Mouse (Mus musculus) embryonic facial prominence, embryonic 15.5 days (tissue): Measurements from ENCODE around the gene F830045P16Rik. TPM values are rescaled to one million over a fixed set of nuclear protein-coding genes. Genes with fewer than 3 reads are reported as not detected.

ENCODE experiments used
- ATAC-seq: fragments of 200-750 bp; cut with Nextera tagmentation; 2 replicates; pipeline ENCODE4 v1.8.0; 2017; ENCODE audit warnings: low read depth, moderate TSS enrichment; ENCODE audit not compliant: insufficient number of reproducible peaks, low FRiP score, low TSS enrichment
- H3K27ac ChIP-seq: fragments of 300-500 bp; sonication (generic); replicated peaks from 2 replicates; pipeline ENCODE4 v1.5.1; 2015; ENCODE audit warnings: mild to moderate bottlenecking, inconsistent platforms
- H3K27me3 ChIP-seq: fragments of 300-500 bp; sonication (generic); 2 replicates; pipeline ENCODE4 v1.6.1; 2015; ENCODE audit warnings: inconsistent platforms
- H3K36me3 ChIP-seq: fragments of 300-500 bp; sonication (generic); 2 replicates; pipeline ENCODE4 v1.6.1; 2015; ENCODE audit warnings: mild to moderate bottlenecking, inconsistent platforms
- H3K4me1 ChIP-seq: fragments of 300-500 bp; sonication (generic); 2 replicates; pipeline ENCODE4 v1.6.1; 2015; ENCODE audit warnings: inconsistent platforms
- H3K4me2 ChIP-seq: fragments of 300-500 bp; sonication (generic); replicated peaks from 2 replicates; pipeline ENCODE4 v1.6.1; 2015; ENCODE audit warnings: mild to moderate bottlenecking, inconsistent platforms
- H3K4me3 ChIP-seq: fragments of 300-500 bp; sonication (generic); replicated peaks from 2 replicates; pipeline ENCODE4 v1.5.1; 2015; ENCODE audit warnings: mild to moderate bottlenecking, inconsistent platforms
- H3K9ac ChIP-seq: fragments of 300-500 bp; sonication (generic); 2 replicates; pipeline ENCODE4 v1.6.1; 2015; ENCODE audit warnings: inconsistent platforms
- H3K9me3 ChIP-seq: fragments of 300-500 bp; sonication (generic); replicated peaks from 2 replicates; pipeline ENCODE4 v1.6.1; 2016; ENCODE audit warnings: inconsistent platforms
- WGBS: fragments of 180-500 bp; shearing (Covaris S2); methylation state at CpG from one replicate; pipeline ENCODE4 v1.1.7; 2015; 5-methylcytosine and 5-hydroxymethylcytosine counted together
- polyA plus RNA-seq: library from polyadenylated mRNA; unstranded; fragments of >200 nt; fragmentation: Nextera tagmentation; extraction: Ambion mirVana; gene quantifications from 2 replicates; pipeline ENCODE4 v1.2.1, GENCODE M21; 2015

F830045P16Rik gene
- 0.19 and 0.22 TPM in 2 replicates for polyA plus RNA-seq

GRCm38 (mm10) chr2:129536377-129536776 lies at the start of gene F830045P16Rik:
Gene F830045P16Rik, minus strand, starts transcription at chr2:129536602.
- Histone ChIP-seq H3K4me1 (no peaks in the 10 kb centered on the region), H3K9me3 (no peaks in the 10 kb centered on the region), H3K27me3 (no peaks in the 10 kb centered on the region), H3K36me3 (no peaks in the 10 kb centered on the region), H3K4me3 (no peak within 1 kb of the TSS), H3K4me2 (no peak within 1 kb of the TSS), H3K9ac (no peak within 1 kb of the TSS), H3K27ac (no peak within 1 kb of the TSS)
- no peak for ATAC-seq
- 55% methylated on average over 2 of the region's 2 CpGs for WGBS

GRCm38 (mm10) chr2:129585904-129586514 lies 49.6 kb upstream of the F830045P16Rik start:
- H3K4me3 ChIP-seq: no peak overlapping the region
- 0 out of 2 replicates have a peak, but pooled peaks cover 4% of the 10 kb centered on the region for H3K4me1 ChIP-seq
- 0 out of 2 replicates have a peak, but pooled peaks cover 4% of the 10 kb centered on the region for H3K27me3 ChIP-seq
- H3K27ac ChIP-seq: no peak overlapping the region
- no peak for ATAC-seq
- no peak overlapping the region for H3K4me2 ChIP-seq
- H3K9ac ChIP-seq: no peak overlapping the region
- H3K9me3 ChIP-seq: no peaks in the 10 kb centered on the region
- 78% methylated on average over 11 of the region's 11 CpGs for WGBS
- no peaks in the 10 kb centered on the region for H3K36me3 ChIP-seq

DNA sequence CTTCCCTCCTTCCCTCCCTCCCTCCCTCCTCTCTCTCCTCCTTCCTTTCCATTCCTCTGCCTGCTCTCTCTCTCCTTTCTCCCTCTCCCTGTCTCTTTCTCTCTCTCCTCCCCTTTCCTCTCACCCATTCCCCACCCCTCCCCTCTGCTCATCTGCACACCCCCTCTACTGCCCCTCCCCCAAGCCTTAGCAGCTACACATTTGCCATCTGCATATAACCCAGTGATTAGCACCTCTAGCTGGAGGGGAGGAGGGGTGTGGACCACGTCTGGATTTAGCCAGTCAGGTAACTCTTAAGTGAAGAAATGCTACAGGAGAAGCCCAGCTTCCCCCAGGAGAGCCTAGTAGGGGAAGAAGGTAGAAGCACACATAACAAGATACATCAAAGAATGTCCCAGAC lies 48.5 kb upstream of the F830045P16Rik start:
- ATAC-seq: no peak
- 0 out of 2 replicates have a peak, but pooled peaks cover 4% of the 10 kb centered on the region for H3K4me1 ChIP-seq
- H3K36me3 ChIP-seq: no peaks in the 10 kb centered on the region
- no peak overlapping the region for H3K27ac ChIP-seq
- WGBS: 3% methylated on average over 1 of the region's 1 CpGs
- H3K4me3 ChIP-seq: no peak overlapping the region
- no peaks in the 10 kb centered on the region for H3K9me3 ChIP-seq
- H3K27me3 ChIP-seq: 0 out of 2 replicates have a peak, but pooled peaks cover 4% of the 10 kb centered on the region
- no peak overlapping the region for H3K4me2 ChIP-seq
- no peak overlapping the region for H3K9ac ChIP-seq

GRCm38 (mm10) chr2:129582261-129582660 lies 45.9 kb upstream of the F830045P16Rik start:
- no peak overlapping the region for H3K4me2 ChIP-seq
- no peaks in the 10 kb centered on the region for H3K36me3 ChIP-seq
- H3K27ac ChIP-seq: no peak overlapping the region
- no peaks in the 10 kb centered on the region for H3K4me1 ChIP-seq
- no peak overlapping the region for H3K4me3 ChIP-seq
- no peak for ATAC-seq
- no peak overlapping the region for H3K9ac ChIP-seq
- 91% methylated on average over 4 of the region's 4 CpGs for WGBS
- H3K27me3 ChIP-seq: 0 out of 2 replicates have a peak, but pooled peaks cover 3% of the 10 kb centered on the region
- no peaks in the 10 kb centered on the region for H3K9me3 ChIP-seq

- H3K4me1 ChIP-seq: no peaks in the 10 kb centered on the region
- no peak for ATAC-seq
- no peak overlapping the region for H3K4me3 ChIP-seq
- H3K9me3 ChIP-seq: no peaks in the 10 kb centered on the region
- no peak overlapping the region for H3K9ac ChIP-seq
- WGBS: 58% methylated on average over 3 of the region's 3 CpGs
- H3K27me3 ChIP-seq: no peaks in the 10 kb centered on the region
- no peak overlapping the region for H3K4me2 ChIP-seq
- H3K36me3 ChIP-seq: no peaks in the 10 kb centered on the region
- H3K27ac ChIP-seq: no peak overlapping the region
Observed at GRCm38 (mm10) chr2:129581826-129582225, 45.4 kb upstream of the F830045P16Rik start.

DNA sequence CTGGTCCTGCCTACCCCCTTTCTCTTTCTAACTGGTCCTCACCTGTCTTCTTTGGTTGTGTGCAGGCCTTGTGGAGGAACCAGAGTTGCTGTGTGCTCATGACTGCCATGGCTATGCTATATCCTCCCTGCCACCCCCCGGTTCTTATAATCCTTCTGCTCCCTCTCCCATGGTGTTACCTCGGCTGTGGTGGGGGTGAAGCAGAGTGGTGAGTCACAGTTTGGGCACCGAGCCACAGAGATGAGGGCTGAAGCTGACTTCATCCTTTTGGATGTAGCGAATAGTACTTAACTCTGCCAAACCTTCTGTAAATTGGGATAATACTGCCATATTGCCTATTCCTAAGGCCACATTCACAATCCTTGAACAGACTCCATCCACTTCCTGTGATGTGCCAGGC lies 44.3 kb upstream of the F830045P16Rik start:
- H3K27me3 ChIP-seq: no peaks in the 10 kb centered on the region
- H3K27ac ChIP-seq: no peak overlapping the region
- H3K9ac ChIP-seq: no peak overlapping the region
- 78% methylated on average over 4 of the region's 4 CpGs for WGBS
- H3K9me3 ChIP-seq: no peaks in the 10 kb centered on the region
- H3K4me1 ChIP-seq: no peaks in the 10 kb centered on the region
- H3K36me3 ChIP-seq: no peaks in the 10 kb centered on the region
- no peak for ATAC-seq
- no peak overlapping the region for H3K4me3 ChIP-seq
- no peak overlapping the region for H3K4me2 ChIP-seq

DNA sequence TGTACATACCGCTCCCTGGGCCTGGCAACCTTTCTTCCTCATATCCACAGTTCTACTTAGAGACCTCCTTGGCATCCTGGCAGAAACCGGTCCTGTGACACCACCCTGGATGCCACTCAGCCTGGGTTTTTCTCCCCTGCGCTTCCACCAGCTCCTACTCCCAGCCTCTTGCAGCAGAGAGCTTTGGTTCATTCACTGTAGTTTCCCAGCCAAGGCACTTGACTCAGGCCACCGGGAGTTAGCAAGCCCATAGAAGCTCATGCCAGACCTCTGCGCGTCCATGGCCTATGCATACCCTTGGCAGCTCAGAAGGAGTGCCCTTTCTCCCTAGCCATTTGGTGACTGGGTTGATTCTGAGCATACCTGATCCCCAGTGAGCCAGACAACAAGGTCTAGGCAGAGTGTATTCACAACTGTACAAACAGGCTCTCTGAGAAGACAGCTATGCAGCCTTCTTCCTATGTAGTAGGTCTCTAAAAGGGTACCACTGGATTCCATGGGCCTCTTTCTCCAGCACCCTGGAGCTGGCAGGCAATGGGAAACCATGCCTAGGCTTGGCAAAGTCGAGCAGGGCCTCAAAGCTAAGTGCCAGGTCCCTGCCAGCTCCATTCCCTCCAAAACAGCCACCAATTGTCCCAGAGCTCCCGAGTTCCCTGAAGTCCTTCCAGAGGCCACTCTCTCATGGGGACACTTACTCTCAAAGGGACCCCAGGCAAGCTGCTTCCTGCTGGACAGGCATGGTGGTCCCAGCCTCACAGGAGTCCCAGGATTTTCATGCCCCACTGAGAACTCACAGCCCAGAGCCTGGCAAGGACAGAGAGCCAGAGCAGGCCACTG lies 40.4 kb upstream of the F830045P16Rik start:
- H3K27me3 ChIP-seq: peaks cover 16% of the 10 kb centered on the region
- ATAC-seq: no peak
- H3K4me3 ChIP-seq: no peak overlapping the region
- 89% methylated on average over 8 of the region's 8 CpGs for WGBS
- H3K9me3 ChIP-seq: no peaks in the 10 kb centered on the region
- no peak overlapping the region for H3K27ac ChIP-seq
- peaks cover 11% of the 10 kb centered on the region for H3K4me1 ChIP-seq
- no peak overlapping the region for H3K4me2 ChIP-seq
- no peak overlapping the region for H3K9ac ChIP-seq
- no peaks in the 10 kb centered on the region for H3K36me3 ChIP-seq

DNA sequence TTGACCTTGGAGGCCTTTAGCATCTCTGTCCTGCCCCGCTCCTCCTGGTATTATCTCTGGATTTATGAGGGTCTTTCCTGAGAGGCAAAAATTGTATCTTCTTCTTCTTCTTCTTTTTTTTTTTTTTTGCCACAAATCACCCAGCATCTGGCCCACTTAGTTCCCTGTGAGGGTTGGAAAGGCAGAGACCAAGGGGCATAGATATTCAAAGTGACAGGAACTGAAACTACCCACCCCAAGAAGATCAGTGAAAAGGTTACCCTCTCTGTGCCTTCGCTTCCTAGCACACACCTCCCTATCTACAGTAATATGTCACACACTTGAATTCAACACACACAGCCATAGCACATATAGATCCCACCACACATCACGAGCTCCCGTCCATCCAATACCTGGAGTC lies 38.7 kb upstream of the F830045P16Rik start:
- no peak for ATAC-seq
- H3K27ac ChIP-seq: no peak overlapping the region
- 92% methylated on average over 4 of the region's 4 CpGs for WGBS
- no peaks in the 10 kb centered on the region for H3K36me3 ChIP-seq
- H3K4me2 ChIP-seq: no peak overlapping the region
- H3K9ac ChIP-seq: no peak overlapping the region
- peaks cover 11% of the 10 kb centered on the region for H3K4me1 ChIP-seq
- H3K9me3 ChIP-seq: no peaks in the 10 kb centered on the region
- H3K4me3 ChIP-seq: no peak overlapping the region
- peaks cover 16% of the 10 kb centered on the region for H3K27me3 ChIP-seq

- no peak overlapping the region; the same call in 1 of the 2 replicates for H3K4me3 ChIP-seq
- WGBS: 7% methylated on average over 24 of the region's 24 CpGs
- ATAC-seq: no peak
- no peaks in the 10 kb centered on the region for H3K36me3 ChIP-seq
- H3K9me3 ChIP-seq: no peaks in the 10 kb centered on the region
- peak overlapping the region; percentile 44 for H3K4me2 ChIP-seq
- no peak overlapping the region for H3K27ac ChIP-seq
- peaks cover 16% of the 10 kb centered on the region for H3K27me3 ChIP-seq
- H3K9ac ChIP-seq: no peak overlapping the region
- peaks cover 11% of the 10 kb centered on the region for H3K4me1 ChIP-seq
Observed at GRCm38 (mm10) chr2:129574395-129575046, 38.1 kb upstream of the F830045P16Rik start.

- no peak for ATAC-seq
- Histone ChIP-seq H3K36me3 (no peaks in the 10 kb centered on the region), H3K9ac (no peak overlapping the region), H3K4me3 (no peak overlapping the region), H3K4me2 (peak overlapping the region; percentile 44), H3K9me3 (no peaks in the 10 kb centered on the region), H3K27ac (no peak overlapping the region), H3K4me1 (peaks cover 11% of the 10 kb centered on the region), H3K27me3 (peaks cover 16% of the 10 kb centered on the region)
- 15% methylated on average over 4 of the region's 4 CpGs for whole genome bisulfite sequencing
Observed at GRCm38 (mm10) chr2:129573701-129574273, 37.4 kb upstream of the F830045P16Rik start.

GRCm38 (mm10) chr2:129569556-129569955 lies 33.2 kb upstream of the F830045P16Rik start:
- H3K4me3 ChIP-seq: no peak overlapping the region
- H3K9me3 ChIP-seq: no peaks in the 10 kb centered on the region
- no peak overlapping the region for H3K27ac ChIP-seq
- 67% methylated on average over 5 of the region's 5 CpGs for WGBS
- peaks cover 8% of the 10 kb centered on the region for H3K4me1 ChIP-seq
- H3K9ac ChIP-seq: no peak overlapping the region
- H3K36me3 ChIP-seq: no peaks in the 10 kb centered on the region
- H3K4me2 ChIP-seq: no peak overlapping the region
- no peak for ATAC-seq
- H3K27me3 ChIP-seq: peaks cover 16% of the 10 kb centered on the region
